Mouse (Mus musculus) left cerebral cortex, adult 2 months (tissue): ENCODE measurements around the gene Grap. TPM values are rescaled to one million over a fixed set of nuclear protein-coding genes. Genes with fewer than 3 reads are reported as not detected.
A peak's percentile ranks its signal among the peaks of the same experiment; 100 is the strongest.

Experiments used
- DNase-seq, 2 experiments: peaks; one replicate each; pipeline ENCODE4 v3.0.0; 2021 to 2022; ENCODE audit warnings: low spot score in 2 of 2, mixed read lengths in 1 of 2; ENCODE audit errors: extremely low spot score in 1 of 2
- H3K27ac ChIP-seq: fragments of 200-600 bp; 2 replicates; pipeline ENCODE4 v1.8.1; 2022
- H3K4me3 ChIP-seq: fragments of 200-600 bp; 2 replicates; pipeline ENCODE4 v1.8.1; 2022
- CTCF ChIP-seq: fragments of 200-600 bp; IDR thresholded peaks from 2 replicates; pipeline ENCODE4 v1.8.1; 2022; ENCODE audit warnings: antibody characterized with exemption, mild to moderate bottlenecking, moderate library complexity
- intact Hi-C: fragments of 180-260 bp; cut with DNase I; formaldehyde crosslinking; loops from one replicate; pipeline ENCODE4 v1.15.1; 2025
- long read RNA-seq, 2 experiments: library from polyadenylated mRNA; stranded (forward); transcript quantifications; one replicate each; pipeline ENCODE4 v2.0.0; 2021; ENCODE audit warnings: borderline mapping rate in 2 of 2
- total RNA-seq, 2 experiments: library from RNA; stranded (reverse); gene quantifications; 2 replicates each; pipeline ENCODE4 v1.2.3; 2021

The Grap gene
- 1 to 10 TPM; 4.1 TPM for total RNA-seq
- long read RNA-seq, experiment 1, transcript Grap-201 (5 exons, 1,662 nt), result major isoform, 9 of 9 reads
- long read RNA-seq, experiment 1, partial matches to known transcripts, result 0 of 9 reads
- long read RNA-seq, experiment 1, other reads (novel, unspliced or antisense), result 0 of 9 reads
- long read RNA-seq, experiment 2, partial matches to known transcripts, result 0 of 3 reads
- long read RNA-seq, experiment 2, other reads (novel, unspliced or antisense), result 0 of 3 reads

DNA sequence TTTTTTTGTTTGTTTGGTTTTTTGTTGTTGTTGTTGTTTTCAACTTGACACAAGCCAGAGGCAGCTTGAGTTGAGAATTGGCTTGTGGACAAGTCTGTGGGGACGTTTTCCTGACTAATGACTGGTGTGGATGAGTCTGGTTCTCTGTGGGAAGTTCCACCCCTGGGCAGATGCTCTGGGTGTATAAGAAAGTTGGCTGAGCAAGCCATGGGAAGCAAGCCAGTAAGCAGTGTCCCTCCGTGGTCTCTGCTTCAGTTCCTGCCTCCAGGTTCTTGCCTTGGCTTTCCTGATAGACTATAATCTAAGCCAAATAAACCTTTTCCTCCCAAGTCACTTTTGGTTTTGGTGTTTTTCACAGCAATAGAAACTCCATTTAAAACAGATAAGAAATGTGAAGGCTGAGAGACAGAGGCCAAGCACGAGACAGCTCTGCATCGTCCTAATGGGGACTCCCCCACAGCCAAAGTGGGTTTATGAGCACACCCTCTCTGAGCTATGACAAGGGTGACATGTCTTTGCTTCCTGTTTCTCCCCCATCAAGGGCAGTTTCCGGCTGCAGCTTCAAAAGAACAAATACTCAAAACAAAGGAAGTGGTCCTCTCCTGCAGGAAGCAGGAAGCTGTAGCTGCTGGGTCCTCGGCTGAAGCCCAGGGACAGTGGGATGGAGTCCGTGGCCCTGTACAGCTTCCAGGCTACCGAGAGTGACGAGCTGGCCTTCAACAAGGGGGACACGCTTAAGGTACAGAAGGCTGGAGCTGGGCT lies at the start of gene Grap:
TSS of gene Grap (plus strand) at position 580 of the 762 bp plus-strand sequence.
- Histone ChIP-seq H3K27ac (peak within 1 kb of the TSS; percentile 47; the same call in 1 of the 2 replicates), H3K4me3 (peak within 1 kb of the TSS; percentile 26; the same call in 1 of the 2 replicates)

DNA sequence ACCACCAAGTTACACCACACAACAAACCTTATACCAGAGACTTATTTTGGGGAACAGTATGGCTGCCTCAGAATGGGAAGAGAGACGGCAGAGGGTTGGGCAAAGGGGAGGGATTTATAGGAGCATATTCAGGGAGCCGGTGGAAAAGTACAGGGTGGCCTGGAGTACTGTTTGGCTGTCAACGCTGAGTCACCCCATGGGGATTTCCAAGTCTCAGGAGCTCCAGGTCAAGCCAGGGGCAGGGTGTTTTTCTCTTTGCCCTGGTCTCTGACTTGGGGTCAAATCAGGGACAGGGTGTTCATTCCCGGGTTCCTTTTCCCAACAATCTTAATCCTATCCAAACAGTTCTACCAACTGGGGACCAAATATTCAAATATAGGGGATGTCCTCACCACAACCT lies 45.0 kb upstream of the Grap start:
- H3K27ac ChIP-seq, result no peak overlapping the region
- no peak for TF ChIP-seq CTCF
- H3K4me3 ChIP-seq, result no peak overlapping the region
- DNase-seq, result no peak
- intact Hi-C loops, result no loop called here

More for the DNA sequence above, at the start of gene Grap:
- intact Hi-C loops, result no loop called here
- no peak for DNase-seq
- TF ChIP-seq CTCF, result no peak

- no peak overlapping the region for H3K4me3 ChIP-seq
- no peak for DNase-seq
- intact Hi-C loops, result no loop called here
- no peak for TF ChIP-seq CTCF
- H3K27ac ChIP-seq, result no peak overlapping the region; the same call in 1 of the 2 replicates
Observed at GRCm38 (mm10) chr11:61611197-61611596, 41.9 kb upstream of the Grap start.

- no peak for DNase-seq
- TF ChIP-seq CTCF, result no peak
- Histone ChIP-seq H3K4me3 (no peak overlapping the region), H3K27ac (no peak overlapping the region)
- intact Hi-C loops, result no loop called here
Observed at GRCm38 (mm10) chr11:61612116-61612635, 40.9 kb upstream of the Grap start.

GRCm38 (mm10) chr11:61614401-61614800 lies 38.7 kb upstream of the Grap start:
- no peak for DNase-seq
- intact Hi-C loops, result no loop called here
- Histone ChIP-seq H3K4me3 (no peak overlapping the region), H3K27ac (no peak overlapping the region)
- TF ChIP-seq CTCF, result no peak

GRCm38 (mm10) chr11:61615686-61616522 lies 37.2 kb upstream of the Grap start:
- 0 out of 2 replicates have a peak overlapping the region, but pooled peaks have one; percentile 16 for H3K4me3 ChIP-seq
- intact Hi-C loops, result loop anchor here (2.0 to 5.0 kb wide), 3 partner anchors 19 to 424 kb away; no protein-coding TSS in a partner anchor
- no peak for TF ChIP-seq CTCF
- H3K27ac ChIP-seq, result no peak overlapping the region
- no peak for DNase-seq

DNA sequence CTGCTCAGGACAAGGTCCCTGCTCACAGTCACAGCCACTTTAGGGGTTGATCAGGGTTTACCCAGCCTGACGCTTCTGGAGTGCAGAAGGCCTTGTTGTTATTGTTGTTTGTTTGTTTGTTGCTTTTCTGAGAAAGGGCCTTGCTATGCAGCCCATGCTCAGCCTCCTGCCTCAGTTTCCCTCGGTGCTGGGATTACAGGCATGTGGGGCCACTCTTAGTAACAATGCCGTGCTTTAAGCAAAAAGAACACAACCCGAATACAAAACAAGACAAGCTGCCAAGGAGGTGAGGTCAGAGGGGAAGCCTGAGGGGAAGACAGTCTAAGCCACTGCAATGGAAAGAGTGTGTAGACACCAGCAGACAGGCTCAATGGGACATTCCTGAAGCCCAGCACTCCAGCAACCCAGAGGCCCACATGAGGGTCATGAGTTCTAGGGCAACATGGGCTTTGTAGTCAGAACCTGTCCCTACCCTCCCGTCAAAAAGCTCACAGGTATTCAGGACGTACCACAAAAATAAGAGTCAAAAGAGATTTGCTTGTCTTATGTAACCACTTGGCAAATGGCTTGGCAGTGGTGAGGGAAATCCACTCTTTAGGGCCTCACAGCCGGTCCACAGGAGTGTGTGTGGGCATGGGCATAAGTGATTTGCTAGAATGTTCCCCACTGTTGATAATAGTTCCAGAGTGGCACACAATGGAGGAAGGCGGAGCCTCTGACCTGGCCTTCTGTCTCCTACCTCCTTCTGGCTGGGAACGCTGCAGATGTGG lies 36.4 kb upstream of the Grap start:
- Histone ChIP-seq H3K27ac (peak overlapping the region; percentile 19; the same call in 1 of the 2 replicates), H3K4me3 (no peak overlapping the region)
- TF ChIP-seq CTCF, result no peak
- no peak for DNase-seq
- intact Hi-C loops, result loop anchor here (2.0 to 5.0 kb wide), 3 partner anchors 20 to 424 kb away; no protein-coding TSS in a partner anchor

GRCm38 (mm10) chr11:61617293-61617975 lies 35.6 kb upstream of the Grap start:
- intact Hi-C loops, result loop anchor here (2.0 to 5.0 kb wide), 3 partner anchors 21 to 425 kb away; no protein-coding TSS in a partner anchor
- no peak for TF ChIP-seq CTCF
- DNase-seq, result no peak
- no peak overlapping the region for H3K4me3 ChIP-seq
- H3K27ac ChIP-seq, result peak overlapping the region; percentile 24

DNA sequence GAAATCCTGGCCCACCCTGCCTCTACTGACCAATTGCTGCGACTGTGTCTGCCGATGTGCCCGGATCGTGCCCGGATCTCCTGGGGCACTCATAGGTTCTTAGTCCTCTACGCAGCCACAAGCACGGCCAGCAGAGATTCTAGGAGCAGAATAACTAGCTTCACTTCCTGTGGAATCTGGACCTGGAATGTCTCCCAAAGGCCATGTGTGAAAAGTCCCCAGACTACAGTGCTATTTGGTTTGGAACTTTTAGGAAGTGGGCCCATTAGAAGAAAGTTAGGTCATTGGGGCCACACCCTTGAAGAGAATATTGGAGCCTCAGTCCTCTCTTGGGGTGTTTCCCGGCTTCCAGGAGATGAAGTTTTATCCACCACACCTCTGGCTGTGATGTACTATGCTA lies 34.9 kb upstream of the Grap start:
- H3K4me3 ChIP-seq, result no peak overlapping the region
- H3K27ac ChIP-seq, result peak overlapping the region; percentile 24; the same call in 1 of the 2 replicates
- TF ChIP-seq CTCF, result no peak
- intact Hi-C loops, result loop anchor here (2.0 to 5.0 kb wide), 3 partner anchors 113 to 426 kb away; partner anchors contain the start of gene B9d1
- DNase-seq, result no peak

- no peak for TF ChIP-seq CTCF
- no peak overlapping the region for H3K4me3 ChIP-seq
- intact Hi-C loops, result loop anchor here (2.0 to 5.0 kb wide), 3 partner anchors 114 to 426 kb away; partner anchors contain the start of gene B9d1
- H3K27ac ChIP-seq, result peak overlapping the region; percentile 9; the same call in 1 of the 2 replicates
- DNase-seq, result no peak
Observed at GRCm38 (mm10) chr11:61618571-61618970, 34.5 kb upstream of the Grap start.
